Mouse (Mus musculus): ENCODE results near the gene Vgll3. TPM values are rescaled to one million over a fixed set of nuclear protein-coding genes. Genes with fewer than 3 reads are reported as not detected.

Gene Vgll3
- not detected for total RNA-seq (2023)

DNA sequence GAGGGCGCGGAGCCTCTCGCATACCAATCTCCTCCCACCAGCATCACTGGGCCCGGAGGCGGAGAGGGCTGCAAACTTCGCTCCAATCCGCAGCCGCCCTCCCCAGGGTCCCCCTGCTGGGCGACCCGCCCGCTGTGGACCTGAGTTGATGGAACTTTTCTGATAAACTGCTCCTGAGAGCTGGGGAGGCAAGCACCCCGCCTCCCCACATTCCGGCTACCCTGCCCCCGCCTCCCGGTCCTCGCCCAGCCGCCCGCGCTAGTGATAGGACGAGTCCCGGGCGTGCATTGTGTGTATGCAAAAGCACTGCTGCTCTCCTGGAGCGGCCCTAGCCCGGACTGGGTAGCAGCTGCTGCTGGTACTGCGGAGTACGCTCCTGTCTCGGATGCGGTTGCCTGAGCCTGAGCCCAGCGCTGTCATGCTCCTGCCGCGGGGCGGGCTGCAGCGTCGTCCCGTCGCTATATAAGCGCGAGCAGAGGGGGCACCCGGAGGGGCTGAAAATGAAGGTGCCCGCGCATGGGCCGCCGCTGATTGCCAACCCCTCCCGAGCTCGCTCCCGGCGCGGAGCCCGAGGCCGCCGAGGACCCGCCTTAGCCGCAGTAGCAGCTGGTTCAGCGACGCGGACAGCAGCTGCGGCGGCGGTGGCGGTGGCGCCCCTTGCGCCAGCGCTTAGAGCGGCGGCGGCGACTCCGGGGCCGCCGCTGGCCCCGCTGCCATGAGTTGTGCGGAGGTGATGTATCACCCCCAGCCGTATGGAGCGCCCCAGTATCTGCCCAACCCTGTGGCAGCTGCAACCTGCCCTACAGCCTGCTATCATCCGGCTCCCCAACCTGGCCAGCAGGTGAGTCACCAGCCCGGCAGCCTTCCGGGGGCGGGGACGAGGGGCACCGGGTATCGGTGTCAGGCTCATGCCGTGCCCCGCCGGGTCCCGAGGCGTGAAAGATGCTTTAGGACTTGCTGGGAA, at the start of gene Vgll3:
Gene Vgll3 (plus strand): TSS at position 340 of the 964 bp plus-strand sequence.

Measured in B cell, adult 67 days (primary cell).